Comparison of ENCODE assay signal across 9 mouse cellular contexts in the genomic region with DNA sequence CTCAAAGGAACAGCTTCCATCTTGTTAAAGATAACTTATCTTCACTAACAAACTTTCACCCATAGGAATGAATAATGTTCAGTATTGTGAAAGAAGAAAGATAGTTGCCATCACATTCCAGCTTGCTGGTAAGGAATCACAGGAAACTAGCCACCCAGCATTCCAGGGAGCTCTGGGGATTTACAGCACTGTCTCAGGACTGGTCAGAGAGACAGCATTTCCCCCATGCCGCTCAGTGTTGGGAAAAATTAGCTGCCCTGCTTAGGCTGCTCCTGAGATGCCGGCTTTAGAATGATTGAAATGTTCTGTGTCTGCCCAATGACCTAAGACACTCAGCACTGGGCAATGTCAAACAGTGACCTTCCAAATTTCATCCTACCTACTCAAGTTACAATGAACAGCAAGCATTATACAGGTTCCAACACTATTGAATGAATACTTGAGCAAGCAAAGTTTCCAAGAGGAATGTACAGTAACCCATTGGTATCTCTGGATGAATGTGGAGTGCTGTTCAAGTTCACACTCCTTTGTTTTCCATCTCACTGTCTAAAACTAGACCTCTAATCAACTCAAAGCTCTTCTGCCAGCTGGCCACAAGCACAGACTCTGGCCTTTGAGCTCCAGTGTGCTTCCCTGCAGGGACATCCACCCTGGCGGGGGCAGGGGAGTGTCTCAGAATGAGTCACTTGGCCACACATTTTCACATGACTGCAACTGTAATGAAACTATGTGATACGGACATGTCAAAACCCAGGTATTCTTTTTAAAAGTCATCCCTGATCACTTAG. TPM values are rescaled to one million over a fixed set of nuclear protein-coding genes. Genes with fewer than 3 reads are reported as not detected.
DNase-seq lines count a peak whose midpoint lies in the region; ATAC-seq lines count a peak whose summit lies in the region.
"Had no signal": no experiment of that assay in that cellular context is flagged by ENCODE, and none has a peak within 500 bp of the region (broad histone marks: within the 10 kb centered on the region; RNA-seq: fewer than 3 reads in every experiment).

No protein-coding gene starts in this region.

- no peak for ATAC-seq in CD4-positive, CD25-positive, alpha-beta regulatory T cell, adult 4 months
- peak; percentile 47; the same call in 1 of the 2 replicates for ATAC-seq in heart, embryonic 15.5 days (replicated peaks; ENCODE audit: insufficient number of reproducible peaks, insufficient read depth, low FRiP score, low read depth)
- no peak for ATAC-seq in inflammation-experienced regulatory T-cells, adult 6 months

- H3K9ac ChIP-seq in heart, embryonic 15.5 days, result no peak overlapping the region
- H3K9ac ChIP-seq: lung, embryonic 14.5 days had no signal

- 28% methylated on average over 4 of the region's 4 CpGs for WGBS in heart, embryonic 15.5 days

- H3K4me1 ChIP-seq in heart, embryonic 15.5 days (replicated peaks), result peaks cover 8% of the 10 kb centered on the region

- H3K27ac ChIP-seq in heart, embryonic 15.5 days, result peak overlapping the region; percentile 65

- H3K9me3 ChIP-seq in heart, embryonic 15.5 days (replicated peaks), result no peaks in the 10 kb centered on the region

- peak; percentile 3 for DNase-seq in CD4-positive, CD25-positive, alpha-beta regulatory T cell, adult 2 months (ENCODE audit: low read depth, low spot score)
- peak; percentile 13 to 31 for DNase-seq in urinary bladder, postnatal 36 days (ENCODE audit: low spot score in 2 of 2)
- DNase-seq in urinary bladder, adult 18-20 months (ENCODE audit: low spot score in 2 of 2), result no peak
- no peak for DNase-seq in thymus, adult 18-20 months
- DNase-seq in layer of hippocampus, adult 9-11 months, result no peak
- DNase-seq: lung, embryonic 14.5 days had no signal

- H3K4me2 ChIP-seq in heart, embryonic 15.5 days, result no peak overlapping the region
- H3K4me2 ChIP-seq: lung, embryonic 14.5 days had no signal

- H3K36me3 ChIP-seq in heart, embryonic 15.5 days, result no peaks in the 10 kb centered on the region

- no peaks in the 10 kb centered on the region for H3K27me3 ChIP-seq in heart, embryonic 15.5 days

- no peak overlapping the region for H3K4me3 ChIP-seq in heart, embryonic 15.5 days

RNA-seq across cellular contexts. Expression of gene Col12a1, which starts 38.0 kb away (rescaled TPM):
- polyA plus RNA-seq in CD4-positive, CD25-positive, alpha-beta regulatory T cell, adult 4 months (2017; shearing (Covaris generic)), result not detected
- polyA plus RNA-seq in heart, embryonic 15.5 days (2015; fragmentation: Nextera tagmentation; extraction: Ambion mirVana), result 15.0 and 17.9 TPM in 2 replicates
- polyA plus RNA-seq in inflammation-experienced regulatory T-cells, adult 6 months (2017; shearing (Covaris generic)), result under 1 TPM in 1 of 3 experiments, not detected in 2; 0.13 TPM

Comparison
In these comparisons a context has a peak if more than half of its experiments do, and no peak if none do; other contexts are left out.
1. DNase-seq: peak in CD4-positive, CD25-positive, alpha-beta regulatory T cell, adult 2 months (single experiment) and urinary bladder, postnatal 36 days (2 of 2); none in urinary bladder, adult 18-20 months (0 of 2), thymus, adult 18-20 months (0 of 2) and layer of hippocampus, adult 9-11 months (single experiment).
2. RNA of gene Col12a1, which starts 38.0 kb away (polyA plus RNA-seq): 15.0 to 17.9 TPM in heart, embryonic 15.5 days; not detected in CD4-positive, CD25-positive, alpha-beta regulatory T cell, adult 4 months and 0.13 TPM in inflammation-experienced regulatory T-cells, adult 6 months; every median in the first group is over 10 times any median in the second.